Mouse (Mus musculus) liver, embryonic 14.5 days (tissue): Measurements from ENCODE around the gene Trank1.

Experiments used
- CTCF ChIP-seq: IDR thresholded peaks from 2 replicates; pipeline ENCODE4 v1.5.1; 2016; ENCODE audit warnings: antibody characterized with exemption, low read depth, control low read depth
- EP300 ChIP-seq: IDR thresholded peaks from 2 replicates; pipeline ENCODE4 v1.6.1; 2016; ENCODE audit warnings: antibody characterized with exemption, low read depth

DNA sequence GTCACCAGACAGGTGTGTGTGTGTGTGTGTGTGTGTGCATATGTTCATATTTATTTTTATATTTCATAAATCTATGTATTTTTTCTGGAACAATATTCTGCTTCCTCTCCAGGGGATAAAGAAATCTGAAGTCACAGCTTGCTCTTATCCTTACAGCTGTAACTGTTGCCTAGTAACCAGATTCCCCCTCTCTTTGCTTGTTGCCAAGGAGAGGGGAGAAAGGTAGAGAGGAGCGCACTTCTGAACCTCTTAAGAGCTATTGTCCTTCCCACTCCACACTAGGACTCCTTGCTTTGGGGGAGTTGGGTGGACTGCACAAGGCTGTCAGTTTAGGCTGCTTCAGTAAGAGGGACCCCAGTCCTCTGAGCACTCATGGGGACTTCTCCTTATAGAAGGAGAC is 40.1 kb downstream of the Trank1 start:
- TF ChIP-seq CTCF: no peak
- TF ChIP-seq EP300: no peak
